Mouse (Mus musculus): ENCODE results near the gene Nudt9.
"Not testable (repeated sequence)": the region's sequence is repeated elsewhere in the genome, so short reads cannot be mapped to it uniquely, and the experiment has no call there.

The Nudt9 gene

DNA sequence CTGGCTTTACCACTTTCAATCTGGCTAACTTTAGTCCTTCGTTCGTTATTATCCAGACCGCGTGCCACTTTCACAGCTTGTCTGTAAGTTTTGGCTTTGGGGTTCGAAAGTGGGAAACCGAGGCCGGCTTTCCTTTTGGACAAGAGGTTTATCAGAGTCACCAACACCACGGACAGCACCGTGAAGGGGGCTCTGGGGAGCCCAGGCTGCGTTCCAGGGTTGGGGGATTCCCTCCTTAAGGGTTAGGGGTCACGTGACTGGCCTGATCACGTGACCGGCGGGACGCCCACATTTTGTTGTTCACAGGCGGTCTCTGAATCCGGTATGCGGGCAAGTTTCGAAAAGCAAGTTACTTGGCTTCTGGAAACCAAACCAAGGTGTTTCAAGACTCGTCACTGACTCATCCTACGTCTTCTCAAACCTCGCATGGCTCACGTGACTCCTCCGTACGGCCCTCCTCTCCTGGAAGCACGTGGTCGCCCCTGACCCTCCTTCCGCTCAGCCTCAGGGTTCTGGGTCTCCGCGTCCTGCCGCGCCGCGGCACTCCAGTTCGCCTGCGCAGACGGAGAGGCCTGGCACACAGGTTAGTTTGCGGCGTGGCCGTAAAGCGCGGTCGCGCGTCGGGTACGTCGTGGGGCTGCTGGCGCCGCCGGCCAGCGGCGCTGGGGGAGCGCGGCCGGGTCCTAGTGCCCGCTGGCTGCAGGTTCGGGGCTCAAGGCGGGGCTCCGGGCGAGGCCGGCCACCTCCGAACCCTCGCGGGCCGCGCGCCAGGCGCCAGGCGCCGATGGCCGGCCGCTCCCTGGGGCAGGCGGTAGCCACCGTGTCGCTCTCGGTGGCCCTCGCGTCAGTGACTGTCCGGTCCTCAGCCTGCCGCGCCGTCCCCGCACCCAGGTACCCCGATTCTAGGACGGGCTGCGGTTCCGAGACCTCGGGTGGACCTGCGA is at the start of gene Nudt9:
Gene Nudt9 (plus strand): TSS at position 51 of the 944 bp plus-strand sequence.
- DNase-seq (ENCODE audit: low spot score): peak; percentile 98

DNA sequence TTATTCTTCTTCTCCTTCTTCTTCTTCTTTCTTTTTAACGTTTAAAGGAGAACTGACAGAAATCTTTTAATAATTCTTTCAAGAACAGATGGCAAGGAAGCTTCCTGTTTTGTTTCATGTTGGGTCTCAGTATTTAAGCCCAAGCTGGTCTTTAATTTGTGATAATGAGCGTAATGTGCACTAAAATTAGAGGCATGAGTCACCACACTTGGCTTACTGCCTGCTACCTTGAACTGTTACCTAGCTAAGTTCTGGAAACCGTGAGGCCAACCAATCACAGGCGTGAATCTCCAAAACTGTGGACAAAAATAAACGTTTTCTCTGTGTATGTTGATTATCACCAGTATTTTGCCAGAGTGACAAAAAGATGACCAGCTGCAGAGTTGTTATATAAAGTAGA is 47.4 kb upstream of the Nudt9 start:
- DNase-seq (ENCODE audit: low spot score): no peak

DNA sequence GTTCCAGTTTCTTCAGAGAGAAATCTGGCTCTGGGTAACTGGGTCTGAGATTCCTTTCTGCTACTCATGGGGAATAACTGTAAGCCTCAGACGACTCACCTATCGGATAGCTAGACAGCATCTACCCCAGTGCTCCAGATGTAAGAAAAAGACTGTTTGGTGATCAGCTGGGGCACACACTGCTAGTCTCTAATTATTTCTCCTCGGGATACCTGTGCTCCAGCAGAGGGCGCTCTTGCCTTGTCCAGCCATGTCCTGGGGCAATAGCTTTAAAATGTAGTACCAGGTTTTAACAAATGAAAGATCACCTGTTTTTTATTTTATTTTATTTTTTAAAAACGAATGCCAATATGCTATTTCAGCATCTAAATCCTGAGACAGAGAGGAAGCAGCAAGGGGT is 46.4 kb upstream of the Nudt9 start:
- DNase-seq (ENCODE audit: low spot score): peak; percentile 53

DNA sequence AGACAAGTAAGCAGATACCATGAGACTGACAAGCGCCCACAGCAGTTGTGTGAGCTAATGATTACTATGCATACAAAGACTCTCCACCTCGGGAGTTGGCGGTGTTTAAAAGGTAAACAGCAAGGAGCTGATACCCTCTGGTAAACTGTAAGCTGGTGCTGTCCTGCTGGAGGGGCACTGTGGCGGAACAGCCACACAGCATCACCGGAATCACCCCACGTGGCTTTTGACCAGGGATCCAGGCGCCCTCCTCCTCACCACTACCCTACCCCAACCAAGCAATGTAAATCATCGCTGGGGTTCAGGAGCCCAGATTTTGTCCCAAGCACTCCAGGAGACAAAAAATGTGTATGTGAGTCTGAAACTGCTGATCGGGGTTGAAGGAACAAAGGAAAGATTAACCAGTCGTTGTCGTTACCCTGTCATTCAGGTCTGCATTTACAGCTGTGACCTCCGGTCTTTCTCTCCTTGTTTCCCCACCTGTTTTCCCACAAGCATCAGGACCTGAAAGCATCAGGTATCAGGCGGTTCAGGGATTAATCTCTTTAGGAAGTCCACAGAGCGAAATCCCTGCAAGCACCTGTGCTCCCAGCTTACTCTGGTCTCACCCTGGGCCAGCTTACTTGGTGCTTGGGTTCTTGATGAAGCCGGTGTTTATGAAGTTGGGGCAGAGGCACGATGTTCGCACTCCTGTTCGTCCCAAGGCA is 43.4 kb upstream of the Nudt9 start:
- DNase-seq (ENCODE audit: low spot score): no peak

DNA sequence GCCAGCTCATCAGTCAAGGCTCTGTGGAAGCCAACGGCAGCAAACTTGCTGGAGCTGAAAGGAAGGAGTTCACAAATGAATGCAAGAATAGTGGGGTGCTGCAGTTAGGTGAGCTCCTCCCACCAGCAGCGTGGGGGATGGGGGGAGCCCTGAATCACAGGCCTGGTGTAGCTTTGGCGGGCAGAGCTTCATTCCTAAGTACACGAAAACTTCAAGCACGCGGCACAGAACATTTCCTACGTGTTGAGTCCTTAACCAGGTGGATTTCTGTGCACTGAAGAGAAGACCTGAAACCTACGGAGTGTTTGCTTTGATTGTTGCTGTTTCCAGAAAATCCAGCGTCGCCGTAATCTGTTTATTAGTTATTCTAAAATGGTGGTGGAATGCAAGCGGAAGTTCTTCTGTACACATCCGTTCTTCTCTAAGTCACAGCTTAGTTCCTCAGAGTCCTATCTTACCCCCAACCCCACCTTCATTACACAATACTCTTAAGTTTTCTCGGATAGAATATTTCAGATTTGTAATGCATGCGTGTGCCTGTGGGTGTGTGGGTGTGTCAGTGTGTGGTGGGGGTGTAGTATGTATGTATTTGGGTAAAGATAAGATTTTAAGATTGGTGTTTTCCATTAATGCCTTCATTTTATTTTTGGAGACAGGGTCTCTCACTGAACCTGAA is 42.7 kb upstream of the Nudt9 start:
- no peak for DNase-seq (ENCODE audit: low spot score)

DNA sequence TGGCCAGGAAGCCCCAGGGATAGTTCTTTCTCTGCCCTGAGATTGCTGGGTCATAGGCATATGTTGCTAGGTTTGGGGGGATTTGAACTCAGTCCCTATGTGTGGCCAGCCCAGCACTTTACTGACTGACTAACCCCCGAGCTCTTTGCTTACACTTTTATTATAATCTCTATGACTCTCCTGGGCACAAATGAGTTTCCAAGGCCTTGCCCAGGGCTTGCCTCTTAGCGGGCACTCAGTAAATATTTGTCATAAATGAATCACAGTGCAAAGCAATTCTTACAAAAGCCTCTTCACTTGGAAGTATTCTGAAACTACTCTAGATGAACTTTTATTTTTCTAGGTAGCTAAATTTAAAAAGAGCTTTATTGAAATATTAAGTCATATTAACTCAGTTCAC is 42.2 kb upstream of the Nudt9 start:
- DNase-seq (ENCODE audit: low spot score): no peak

DNA sequence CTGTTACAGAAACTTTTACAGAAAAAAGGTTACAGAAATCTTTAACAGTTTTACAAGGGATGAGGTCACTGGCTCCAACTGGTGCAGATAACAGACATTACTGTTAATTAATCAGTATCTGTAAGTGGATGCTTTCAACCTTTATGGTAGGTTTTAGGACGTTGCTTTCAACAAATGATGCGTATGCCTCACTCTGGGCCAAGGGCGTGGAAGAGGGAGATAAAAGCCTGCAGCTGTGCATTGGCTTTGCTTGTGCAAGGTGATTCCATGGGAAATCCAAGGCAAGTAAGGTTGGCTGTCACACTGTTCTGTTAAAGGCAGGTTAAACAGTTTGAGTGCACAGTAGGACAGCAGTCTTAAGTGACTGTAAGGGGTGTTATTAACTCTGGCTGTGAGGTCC is 39.3 kb upstream of the Nudt9 start:
- DNase-seq (ENCODE audit: low spot score): no peak

DNA sequence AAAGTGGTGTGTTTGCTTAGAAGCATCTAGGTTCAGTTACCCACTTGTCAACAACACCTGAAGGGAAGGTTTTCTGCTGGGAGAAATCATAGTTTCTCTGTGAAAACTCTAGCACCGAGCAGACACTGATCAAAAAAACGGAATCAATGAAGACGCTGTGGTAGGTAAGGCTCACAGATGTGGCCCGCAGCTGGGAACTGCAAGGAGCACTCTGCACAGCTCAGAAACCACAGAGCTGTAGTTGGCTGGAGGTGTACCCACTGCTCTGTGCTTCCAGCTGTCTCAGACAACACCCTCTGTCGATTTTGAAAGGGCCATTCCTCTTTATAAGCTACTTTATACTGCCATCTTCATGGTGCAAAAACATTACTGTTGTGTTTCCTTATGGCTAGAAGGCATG is 38.3 kb upstream of the Nudt9 start:
- no peak for DNase-seq (ENCODE audit: low spot score)

DNA sequence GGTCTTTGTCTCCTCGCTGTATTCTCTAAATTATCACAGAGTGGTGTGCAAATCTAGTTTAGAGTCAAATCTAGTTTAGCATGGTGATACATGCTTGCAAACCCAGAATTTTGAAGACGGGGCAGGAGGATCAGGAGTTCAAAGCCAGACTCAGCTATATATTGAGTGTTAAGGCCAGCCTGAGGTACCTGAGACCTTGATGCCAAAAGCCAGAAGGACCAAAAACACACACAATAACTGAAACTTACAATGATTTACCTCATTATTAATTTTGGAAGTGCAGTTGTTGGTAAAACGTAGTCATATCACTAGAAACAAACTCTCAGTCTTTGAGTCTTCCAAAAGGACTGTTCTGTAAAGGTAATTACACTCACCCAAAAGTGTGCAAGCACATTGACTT is 36.7 kb upstream of the Nudt9 start:
- no peak for DNase-seq (ENCODE audit: low spot score)

DNA sequence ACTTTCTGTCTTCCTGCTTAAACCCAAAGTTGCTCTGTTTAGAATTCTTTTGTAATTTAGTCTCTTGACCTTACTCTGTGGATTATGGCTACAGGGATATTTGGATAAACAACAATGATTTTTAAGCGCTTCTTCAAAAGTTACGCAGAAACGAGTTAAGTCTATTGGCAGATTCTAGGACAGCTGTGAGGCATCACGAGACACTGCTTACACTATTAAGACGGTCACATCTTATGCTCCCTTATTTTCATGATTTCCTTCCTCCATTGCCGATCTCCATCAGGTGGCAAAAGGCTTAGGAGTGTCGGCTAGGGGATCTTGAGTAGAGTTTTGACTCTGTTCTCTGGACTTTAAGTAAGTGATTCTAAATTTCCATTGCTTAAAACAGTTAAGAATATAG is 35.8 kb upstream of the Nudt9 start:
- no peak for DNase-seq (ENCODE audit: low spot score)

DNA sequence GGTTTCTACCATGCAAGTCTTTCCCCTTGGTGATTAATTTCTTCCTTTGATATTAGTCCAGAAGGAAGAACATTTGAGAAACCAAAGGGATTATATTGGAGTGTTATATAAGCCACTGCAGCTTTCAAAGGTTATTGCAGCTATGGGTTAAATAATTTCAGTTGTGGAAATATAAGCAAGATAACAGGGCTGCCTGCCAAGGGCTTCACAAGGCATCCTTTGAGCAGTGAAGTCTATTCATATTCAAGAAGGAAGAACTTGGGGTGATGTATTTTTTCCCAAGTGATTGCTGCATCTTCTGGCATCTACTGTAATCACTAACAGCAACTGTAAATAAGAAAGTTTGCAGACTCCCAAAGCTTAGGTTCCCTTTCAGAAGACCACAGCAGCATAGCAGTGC is 34.7 kb upstream of the Nudt9 start:
- no peak for DNase-seq (ENCODE audit: low spot score)

DNA sequence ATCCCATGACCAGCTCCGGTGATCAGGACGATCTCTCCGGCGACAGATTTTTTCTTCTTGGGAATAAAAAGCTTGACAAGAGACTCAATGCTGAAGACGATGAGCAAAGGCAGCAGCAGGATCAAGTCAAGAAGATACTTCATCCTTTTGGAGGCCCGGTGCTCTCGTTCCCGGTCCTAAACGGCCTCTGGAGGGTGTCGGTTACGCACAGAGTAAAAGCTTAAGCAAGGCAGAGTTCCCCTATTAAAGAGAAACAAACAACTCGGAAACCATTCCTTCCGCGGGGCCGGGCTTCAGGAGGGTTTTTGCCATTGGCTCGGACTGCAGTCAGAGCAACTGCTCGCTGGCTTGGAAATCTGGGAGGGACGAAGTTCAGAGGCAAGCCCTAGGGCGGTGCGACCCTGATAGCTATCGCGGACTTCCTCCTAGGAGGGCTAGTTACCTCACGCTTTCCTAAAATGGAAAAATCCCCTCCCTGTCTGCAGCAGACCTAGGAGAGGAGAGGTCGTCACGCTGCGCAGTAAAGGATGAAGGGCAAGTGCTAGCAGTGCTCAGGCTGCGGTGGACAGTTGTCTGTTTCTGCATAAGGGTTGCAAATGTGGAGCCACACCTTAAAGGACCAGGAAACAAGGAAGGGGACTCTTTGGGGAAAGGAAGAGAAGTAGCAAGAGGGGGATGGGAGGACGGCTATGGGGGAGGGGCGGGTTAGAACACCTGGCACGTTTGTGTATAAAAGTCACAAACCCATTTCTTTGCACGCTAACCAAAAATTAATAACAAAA is 24.3 kb upstream of the Nudt9 start, which contains the start of gene Hsd17b11:
Gene Hsd17b11 (minus strand): TSS at position 323 of the 782 bp plus-strand sequence.
- DNase-seq (ENCODE audit: low spot score): peak; percentile 85

DNA sequence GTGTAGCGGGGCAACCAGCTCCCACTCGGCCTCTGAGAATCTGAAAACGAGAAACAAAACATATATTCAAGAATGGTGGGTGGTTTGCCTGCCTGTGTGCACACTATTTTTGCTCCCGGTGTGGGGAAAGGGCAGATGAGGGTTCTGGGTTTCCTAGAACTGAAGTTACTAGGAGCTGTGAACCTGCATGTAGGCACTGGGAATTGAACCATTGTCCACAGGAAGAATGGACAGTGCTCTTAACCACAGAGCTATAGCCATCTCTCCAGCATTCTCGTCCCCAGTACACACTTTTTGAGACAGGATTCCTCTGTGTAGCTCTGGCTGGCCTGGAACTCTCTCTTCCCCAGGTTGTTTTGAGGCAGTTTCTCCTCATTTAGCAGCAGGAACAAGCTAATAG is 23.5 kb upstream of the Nudt9 start:
- DNase-seq (ENCODE audit: low spot score): no peak

DNA sequence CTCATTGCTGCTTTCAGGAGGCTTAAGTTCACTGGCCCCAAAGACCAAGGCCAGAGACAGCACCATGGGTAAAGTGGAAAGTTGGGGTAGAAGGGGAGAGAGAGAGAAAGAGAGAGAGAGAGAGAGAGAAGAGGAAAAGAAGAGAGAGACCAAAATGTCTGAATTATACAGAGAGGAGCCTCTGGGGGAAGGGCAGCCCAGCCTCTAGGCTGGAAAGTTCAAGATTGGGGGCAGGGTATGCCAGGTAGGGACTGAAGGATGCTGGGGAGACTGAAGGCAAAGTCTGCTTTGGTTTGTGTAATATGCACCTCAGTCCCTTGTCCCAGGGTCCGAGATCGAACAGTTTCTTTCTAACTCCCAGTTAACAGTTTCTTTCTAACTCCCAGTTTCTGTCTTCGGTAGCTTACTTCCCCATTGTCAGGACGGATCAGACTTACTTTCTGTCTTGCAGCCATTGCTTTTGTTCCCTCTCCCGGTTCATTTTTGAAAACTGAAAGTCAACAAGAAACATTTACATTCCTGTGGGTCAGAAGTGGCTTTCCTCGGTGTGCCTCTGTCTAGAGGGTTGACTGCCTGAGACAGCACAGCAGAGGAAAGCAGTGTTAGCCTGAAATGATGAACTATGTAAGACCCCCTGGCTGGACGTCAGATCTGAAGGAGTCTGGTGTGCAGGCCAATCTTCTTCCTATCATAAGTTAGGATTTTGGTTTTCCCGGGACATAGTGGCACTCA is 22.7 kb upstream of the Nudt9 start:
- DNase-seq (ENCODE audit: low spot score): no peak

DNA sequence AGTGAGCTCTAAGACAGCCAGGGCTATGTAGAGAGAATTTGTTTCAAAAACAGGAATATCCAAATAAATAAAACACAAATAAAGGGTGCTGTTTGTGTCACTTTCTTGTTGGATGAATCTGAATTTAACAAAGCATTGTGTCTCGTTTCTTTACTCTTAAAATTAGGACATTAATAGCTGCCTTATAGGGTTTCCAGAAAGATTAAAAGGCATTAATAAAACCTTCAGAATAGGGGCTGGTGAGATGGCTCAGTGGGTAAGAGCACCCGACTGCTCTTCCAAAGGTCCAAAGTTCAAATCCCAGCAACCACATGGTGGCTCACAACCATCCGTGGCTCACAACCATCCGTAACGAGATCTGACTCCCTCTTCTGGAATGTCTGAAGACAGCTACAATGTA is 21.9 kb upstream of the Nudt9 start:
- not testable (repeated sequence) for DNase-seq (ENCODE audit: low spot score)

DNA sequence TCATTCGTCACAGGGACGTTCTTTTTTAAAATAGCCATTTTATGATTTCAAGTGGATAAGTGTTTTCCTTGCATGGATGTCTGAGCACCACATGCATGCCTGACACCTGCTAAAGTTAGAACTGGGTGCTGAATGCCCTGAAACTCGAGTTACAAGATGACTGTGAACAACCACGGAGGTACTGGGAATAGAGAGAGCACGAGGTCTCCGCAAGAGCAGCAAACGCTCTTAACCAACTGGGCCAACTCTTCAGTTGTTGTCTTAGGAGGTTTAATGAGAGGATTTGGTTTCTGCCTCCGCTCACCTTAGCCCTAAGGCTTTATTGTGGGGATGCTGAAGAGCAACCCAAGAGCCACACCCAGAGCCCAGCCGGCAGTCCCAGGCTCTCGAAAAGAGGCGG is 21.3 kb upstream of the Nudt9 start:
- no peak for DNase-seq (ENCODE audit: low spot score)

DNA sequence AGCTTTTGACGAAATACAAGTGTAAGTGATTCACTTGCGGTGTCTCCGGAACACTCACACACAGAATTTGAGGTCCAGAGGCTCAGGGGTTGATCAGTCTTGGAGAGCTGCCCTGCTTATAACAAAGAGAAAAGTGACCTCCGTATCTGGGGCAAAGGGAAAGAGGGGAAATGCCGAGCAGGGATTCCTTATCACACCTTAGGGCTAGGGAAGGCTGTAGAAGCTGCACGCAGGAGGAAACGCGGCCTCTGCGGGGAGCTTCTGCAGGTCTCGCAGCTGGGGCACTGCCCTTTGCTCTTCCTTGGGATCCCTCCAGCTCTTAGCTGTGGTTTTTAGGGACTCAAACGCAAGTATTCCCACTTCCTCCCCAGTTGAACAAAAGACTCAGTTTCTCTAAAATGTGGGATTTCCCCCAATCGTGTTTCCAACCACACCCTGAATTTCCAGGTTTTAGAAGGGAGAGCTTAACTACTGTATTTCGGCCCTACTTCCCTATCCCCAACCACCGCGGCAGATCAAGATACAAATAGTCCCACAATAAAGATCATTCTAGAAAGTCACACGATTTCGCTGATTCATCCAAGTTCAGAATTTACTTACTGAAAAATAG is 20.8 kb upstream of the Nudt9 start:
- DNase-seq (ENCODE audit: low spot score): no peak

DNA sequence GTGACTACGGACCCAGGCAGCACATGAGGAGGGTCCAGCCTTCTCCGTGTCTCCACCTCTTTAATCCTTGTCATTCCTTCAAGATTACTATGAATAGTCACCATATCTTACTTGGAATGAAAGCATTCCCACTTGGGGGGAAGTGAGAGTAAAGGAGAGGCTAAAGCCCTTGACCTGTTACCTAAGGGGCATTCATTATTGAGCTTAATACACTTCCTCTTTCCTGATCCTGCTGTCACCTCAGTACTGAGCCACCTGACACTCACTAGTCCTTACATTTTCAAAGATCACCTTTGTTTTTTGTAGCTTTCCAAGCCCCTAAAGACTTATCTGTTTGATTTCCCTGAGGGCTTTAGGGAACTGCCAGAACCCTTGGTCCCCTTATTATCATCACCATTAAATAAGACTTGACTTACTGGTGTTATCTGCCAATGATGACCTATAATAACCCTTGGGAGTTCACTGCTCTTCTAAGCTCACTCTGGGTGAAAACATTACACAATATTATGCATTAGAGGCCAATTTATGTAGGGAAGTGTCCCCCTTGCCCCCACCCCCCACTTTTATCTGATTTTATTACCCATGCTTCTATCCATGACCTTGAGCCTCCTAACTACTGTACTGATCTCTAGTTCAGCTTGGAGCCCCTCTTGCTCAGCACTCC is 13.5 kb upstream of the Nudt9 start:
- no peak for DNase-seq (ENCODE audit: low spot score)

DNA sequence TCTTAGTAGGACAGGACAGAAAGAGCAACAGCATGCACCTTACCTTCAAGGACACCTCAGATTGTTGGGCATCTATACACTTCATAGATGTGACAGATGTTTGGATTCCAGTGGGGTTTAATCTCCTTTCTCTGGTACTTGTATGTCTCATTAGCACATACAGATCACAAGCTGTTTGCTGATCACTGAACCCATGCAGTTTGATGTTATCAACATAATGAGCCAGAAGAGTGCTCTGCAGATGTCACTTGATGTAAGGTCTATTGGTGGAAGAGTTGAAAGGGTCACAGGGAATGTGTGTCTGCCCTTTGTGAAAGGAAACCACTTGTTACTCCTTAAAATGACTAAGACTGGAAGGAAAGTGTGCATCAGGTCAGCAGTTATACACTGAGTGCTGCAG is 11.0 kb upstream of the Nudt9 start:
- DNase-seq (ENCODE audit: low spot score): no peak

DNA sequence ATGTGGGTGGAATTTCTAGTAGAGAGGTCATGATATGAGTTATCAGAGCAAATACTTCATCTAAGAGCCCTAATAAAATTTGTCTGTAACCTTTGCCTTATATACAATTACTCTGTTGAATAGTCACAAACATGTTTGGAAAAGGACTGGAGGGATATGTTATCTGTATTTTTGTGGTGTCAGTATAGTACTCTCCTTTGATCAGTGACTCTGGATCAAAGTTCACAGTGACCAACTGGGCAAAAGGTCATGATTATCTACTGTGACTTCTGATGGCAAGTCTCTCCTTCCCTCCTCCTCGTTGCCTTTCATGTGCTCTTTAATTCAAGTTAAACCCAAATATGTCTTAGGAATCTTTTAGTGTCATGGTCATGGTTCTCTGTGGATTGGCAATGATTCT is 10.3 kb upstream of the Nudt9 start:
- no peak for DNase-seq (ENCODE audit: low spot score)
